Mouse (Mus musculus): Measurements from ENCODE around the gene Lmf1. TPM values are rescaled to one million over a fixed set of nuclear protein-coding genes. Genes with fewer than 3 reads are reported as not detected.

Gene Lmf1
- polyA plus RNA-seq, 1 experiment from 2014 or later, result 36.3 TPM

- Histone ChIP-seq H3K9ac (ENCODE audit: low read length) (peak overlapping the region; percentile 16; the same call in 1 of the 2 replicates), H3K9me3 (ENCODE audit: control insufficient read depth, low read length) (no peaks in the 10 kb centered on the region), H3K27me3 (ENCODE audit: control insufficient read depth, insufficient read depth, low read length) (no peaks in the 10 kb centered on the region), H3K4me1 (ENCODE audit: control insufficient read depth in 2 of 2, insufficient read depth in 2 of 2, low read length in 2 of 2) (peaks cover 10 to 16% of the 10 kb centered on the region in 2 experiments), H3K36me3 (ENCODE audit: control insufficient read depth, insufficient read depth, low read length) (peaks cover 30% of the 10 kb centered on the region), H3K4me3 (ENCODE audit: control insufficient read depth in 1 of 2, insufficient read depth in 1 of 2, low read depth in 1 of 2, low read length in 2 of 2) (no peak overlapping the region), H3K4me2 (ENCODE audit: low read length) (peak overlapping the region; percentile 44), H3K27ac (replicated peaks in 1 of 2; ENCODE audit: control insufficient read depth in 1 of 2, insufficient read depth in 1 of 2, low read depth in 2 of 2, low read length in 2 of 2) (peak overlapping the region in 1 of 2 experiments; percentile 67; a peak in 2 of 4 replicates)
- 27% methylated on average over 16 of the region's 16 CpGs for WGBS
- peak; percentile 63; the same call in 1 of the 2 replicates for ATAC-seq (ENCODE audit: insufficient number of reproducible peaks, insufficient read depth, low FRiP score, low read depth)
Measured at GRCm38 (mm10) chr17:25618508-25619056, 39.7 kb downstream of the Lmf1 start.

GRCm38 (mm10) chr17:25623441-25623840 is 44.6 kb downstream of the Lmf1 start:
- 75% methylated on average over 4 of the region's 4 CpGs for WGBS
- no peak overlapping the region for H3K27ac ChIP-seq (replicated peaks in 1 of 2; ENCODE audit: control insufficient read depth in 1 of 2, insufficient read depth in 1 of 2, low read depth in 2 of 2, low read length in 2 of 2)
- H3K4me2 ChIP-seq (ENCODE audit: low read length), result no peak overlapping the region
- 0 out of 2 replicates have a peak, but pooled peaks cover 9% of the 10 kb centered on the region for H3K36me3 ChIP-seq (ENCODE audit: control insufficient read depth, insufficient read depth, low read length)
- no peak overlapping the region for H3K4me3 ChIP-seq (ENCODE audit: control insufficient read depth in 1 of 2, insufficient read depth in 1 of 2, low read depth in 1 of 2, low read length in 2 of 2)
- no peaks in the 10 kb centered on the region for H3K9me3 ChIP-seq (ENCODE audit: control insufficient read depth, low read length)
- H3K4me1 ChIP-seq (ENCODE audit: control insufficient read depth in 2 of 2, insufficient read depth in 2 of 2, low read length in 2 of 2), result peaks cover 24 to 29% of the 10 kb centered on the region in 2 experiments
- no peak for ATAC-seq (ENCODE audit: insufficient number of reproducible peaks, insufficient read depth, low FRiP score, low read depth)
- H3K9ac ChIP-seq (ENCODE audit: low read length), result no peak overlapping the region
- no peaks in the 10 kb centered on the region for H3K27me3 ChIP-seq (ENCODE audit: control insufficient read depth, insufficient read depth, low read length)

- no peak overlapping the region for H3K9ac ChIP-seq (ENCODE audit: low read length)
- H3K36me3 ChIP-seq (ENCODE audit: control insufficient read depth, insufficient read depth, low read length), result 0 out of 2 replicates have a peak, but pooled peaks cover 9% of the 10 kb centered on the region
- 80% methylated on average over 11 of the region's 11 CpGs for WGBS
- H3K4me1 ChIP-seq (ENCODE audit: control insufficient read depth in 2 of 2, insufficient read depth in 2 of 2, low read length in 2 of 2), result peaks cover 20 to 24% of the 10 kb centered on the region in 2 experiments
- no peaks in the 10 kb centered on the region for H3K9me3 ChIP-seq (ENCODE audit: control insufficient read depth, low read length)
- ATAC-seq (ENCODE audit: insufficient number of reproducible peaks, insufficient read depth, low FRiP score, low read depth), result no peak
- H3K4me2 ChIP-seq (ENCODE audit: low read length), result no peak overlapping the region
- no peak overlapping the region for H3K27ac ChIP-seq (replicated peaks in 1 of 2; ENCODE audit: control insufficient read depth in 1 of 2, insufficient read depth in 1 of 2, low read depth in 2 of 2, low read length in 2 of 2)
- H3K27me3 ChIP-seq (ENCODE audit: control insufficient read depth, insufficient read depth, low read length), result no peaks in the 10 kb centered on the region
- H3K4me3 ChIP-seq (ENCODE audit: control insufficient read depth in 1 of 2, insufficient read depth in 1 of 2, low read depth in 1 of 2, low read length in 2 of 2), result no peak overlapping the region
Measured at GRCm38 (mm10) chr17:25623935-25624334, 45.0 kb downstream of the Lmf1 start.

- Histone ChIP-seq H3K4me1 (ENCODE audit: control insufficient read depth in 2 of 2, insufficient read depth in 2 of 2, low read length in 2 of 2) (peaks cover 19 to 20% of the 10 kb centered on the region in 2 experiments), H3K9me3 (ENCODE audit: control insufficient read depth, low read length) (no peaks in the 10 kb centered on the region), H3K9ac (ENCODE audit: low read length) (no peak overlapping the region), H3K36me3 (ENCODE audit: control insufficient read depth, insufficient read depth, low read length) (0 out of 2 replicates have a peak, but pooled peaks cover 9% of the 10 kb centered on the region), H3K4me3 (ENCODE audit: control insufficient read depth in 1 of 2, insufficient read depth in 1 of 2, low read depth in 1 of 2, low read length in 2 of 2) (no peak overlapping the region), H3K27ac (replicated peaks in 1 of 2; ENCODE audit: control insufficient read depth in 1 of 2, insufficient read depth in 1 of 2, low read depth in 2 of 2, low read length in 2 of 2) (no peak overlapping the region), H3K4me2 (ENCODE audit: low read length) (no peak overlapping the region), H3K27me3 (ENCODE audit: control insufficient read depth, insufficient read depth, low read length) (no peaks in the 10 kb centered on the region)
- 54% methylated on average over 13 of the region's 13 CpGs for WGBS
- ATAC-seq (ENCODE audit: insufficient number of reproducible peaks, insufficient read depth, low FRiP score, low read depth), result no peak
Measured at GRCm38 (mm10) chr17:25624446-25625119, 45.7 kb downstream of the Lmf1 start.

- no peak overlapping the region for H3K27ac ChIP-seq (replicated peaks in 1 of 2; ENCODE audit: control insufficient read depth in 1 of 2, insufficient read depth in 1 of 2, low read depth in 2 of 2, low read length in 2 of 2)
- no peak overlapping the region for H3K4me3 ChIP-seq (ENCODE audit: control insufficient read depth in 1 of 2, insufficient read depth in 1 of 2, low read depth in 1 of 2, low read length in 2 of 2)
- H3K9me3 ChIP-seq (ENCODE audit: control insufficient read depth, low read length), result no peaks in the 10 kb centered on the region
- H3K9ac ChIP-seq (ENCODE audit: low read length), result no peak overlapping the region
- 0 out of 2 replicates have a peak, but pooled peaks cover 7% of the 10 kb centered on the region for H3K36me3 ChIP-seq (ENCODE audit: control insufficient read depth, insufficient read depth, low read length)
- H3K27me3 ChIP-seq (ENCODE audit: control insufficient read depth, insufficient read depth, low read length), result no peaks in the 10 kb centered on the region
- peaks cover 19 to 20% of the 10 kb centered on the region in 2 experiments for H3K4me1 ChIP-seq (ENCODE audit: control insufficient read depth in 2 of 2, insufficient read depth in 2 of 2, low read length in 2 of 2)
- H3K4me2 ChIP-seq (ENCODE audit: low read length), result no peak overlapping the region
- WGBS, result 86% methylated on average over 7 of the region's 7 CpGs
- no peak for ATAC-seq (ENCODE audit: insufficient number of reproducible peaks, insufficient read depth, low FRiP score, low read depth)
Measured at GRCm38 (mm10) chr17:25625282-25625681, 46.4 kb downstream of the Lmf1 start.

GRCm38 (mm10) chr17:25626196-25627043 is 47.5 kb downstream of the Lmf1 start:
- 0 out of 2 replicates have a peak, but pooled peaks cover 5% of the 10 kb centered on the region for H3K36me3 ChIP-seq (ENCODE audit: control insufficient read depth, insufficient read depth, low read length)
- H3K4me1 ChIP-seq (ENCODE audit: control insufficient read depth in 2 of 2, insufficient read depth in 2 of 2, low read length in 2 of 2), result peaks cover 19 to 20% of the 10 kb centered on the region in 2 experiments
- no peak overlapping the region for H3K4me3 ChIP-seq (ENCODE audit: control insufficient read depth in 1 of 2, insufficient read depth in 1 of 2, low read depth in 1 of 2, low read length in 2 of 2)
- ATAC-seq (ENCODE audit: insufficient number of reproducible peaks, insufficient read depth, low FRiP score, low read depth), result 0 out of 2 replicates have a peak, but pooled peaks have one; percentile 32
- H3K27ac ChIP-seq (replicated peaks in 1 of 2; ENCODE audit: control insufficient read depth in 1 of 2, insufficient read depth in 1 of 2, low read depth in 2 of 2, low read length in 2 of 2), result peak overlapping the region; percentile 25 to 46; a peak in 2 of 4 replicates
- H3K9me3 ChIP-seq (ENCODE audit: control insufficient read depth, low read length), result no peaks in the 10 kb centered on the region
- 38% methylated on average over 20 of the region's 20 CpGs for WGBS
- no peak overlapping the region for H3K4me2 ChIP-seq (ENCODE audit: low read length)
- H3K9ac ChIP-seq (ENCODE audit: low read length), result no peak overlapping the region
- H3K27me3 ChIP-seq (ENCODE audit: control insufficient read depth, insufficient read depth, low read length), result no peaks in the 10 kb centered on the region

GRCm38 (mm10) chr17:25630313-25630712 is 51.4 kb downstream of the Lmf1 start:
- ATAC-seq (ENCODE audit: insufficient number of reproducible peaks, insufficient read depth, low FRiP score, low read depth), result no peak

More at GRCm38 (mm10) chr17:25630313-25630712, 51.4 kb downstream of the Lmf1 start:
- Histone ChIP-seq H3K9ac (ENCODE audit: low read length) (no peak overlapping the region), H3K36me3 (ENCODE audit: control insufficient read depth, insufficient read depth, low read length) (peaks cover 26% of the 10 kb centered on the region), H3K4me1 (ENCODE audit: control insufficient read depth in 2 of 2, insufficient read depth in 2 of 2, low read length in 2 of 2) (peaks cover 19 to 20% of the 10 kb centered on the region in 2 experiments), H3K9me3 (ENCODE audit: control insufficient read depth, low read length) (no peaks in the 10 kb centered on the region), H3K27me3 (ENCODE audit: control insufficient read depth, insufficient read depth, low read length) (no peaks in the 10 kb centered on the region), H3K4me3 (ENCODE audit: control insufficient read depth in 1 of 2, insufficient read depth in 1 of 2, low read depth in 1 of 2, low read length in 2 of 2) (no peak overlapping the region), H3K27ac (replicated peaks in 1 of 2; ENCODE audit: control insufficient read depth in 1 of 2, insufficient read depth in 1 of 2, low read depth in 2 of 2, low read length in 2 of 2) (no peak overlapping the region), H3K4me2 (ENCODE audit: low read length) (no peak overlapping the region)
- WGBS, result 77% methylated on average over 5 of the region's 5 CpGs
